Mouse (Mus musculus) small intestine, adult 2 months (tissue): ENCODE measurements around the gene Krtap13.

Experiments used
- CTCF ChIP-seq: fragments of 200-500 bp; IDR thresholded peaks from 2 replicates; pipeline ENCODE4 v1.5.1; 2012; ENCODE audit warnings: low read depth, mild to moderate bottlenecking, control low read depth, inconsistent platforms, low read length, moderate library complexity, mixed read lengths; ENCODE audit not compliant: insufficient replicate concordance, insufficient read length; ENCODE audit errors: extremely low read depth
- POLR2A ChIP-seq: fragments of 200-500 bp; IDR thresholded peaks from 2 replicates; pipeline ENCODE4 v1.6.1; 2012; ENCODE audit warnings: low read depth, mild to moderate bottlenecking, control low read depth, inconsistent platforms, low read length, moderate library complexity

DNA sequence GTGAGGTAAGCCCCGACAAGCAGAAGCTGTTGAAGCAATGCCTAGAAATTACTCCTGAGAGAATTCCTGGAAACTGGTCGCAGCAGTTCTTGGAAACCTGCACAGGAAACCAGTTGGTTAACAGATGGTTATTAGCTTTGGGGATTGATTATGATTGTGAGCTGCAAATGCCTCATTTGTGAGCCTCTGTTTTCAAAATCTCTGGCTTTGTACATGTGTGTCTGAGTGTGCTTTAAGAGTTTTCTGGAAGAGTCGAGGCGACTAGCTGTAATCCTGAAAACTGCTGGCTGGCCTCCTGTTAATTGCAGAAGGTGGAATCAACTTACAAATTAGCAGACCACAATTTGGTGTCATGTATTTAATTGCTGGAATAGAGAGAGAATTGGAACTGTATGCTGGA, 3.5 kb downstream of the Krtap13 start:
- TF ChIP-seq CTCF (no peak), POLR2A (no peak)
